Mouse (Mus musculus) limb, embryonic 15.5 days (tissue): ENCODE measurements around the gene Pard6b. TPM values are rescaled to one million over a fixed set of nuclear protein-coding genes. Genes with fewer than 3 reads are reported as not detected.
"Not testable (repeated sequence)": the region's sequence is repeated elsewhere in the genome, so short reads cannot be mapped to it uniquely, and the experiment has no call there.

Experiments used
- ATAC-seq: fragments of 200-750 bp; cut with Nextera tagmentation; 2 replicates; pipeline ENCODE4 v1.8.0; 2017; ENCODE audit warnings: low read depth, moderate TSS enrichment; ENCODE audit not compliant: insufficient number of reproducible peaks, low FRiP score, low TSS enrichment
- H3K27ac ChIP-seq: fragments of 300-500 bp; sonication (generic); 2 replicates; pipeline ENCODE4 v1.5.1; 2015; ENCODE audit warnings: moderate library complexity, mild to moderate bottlenecking, inconsistent platforms
- H3K27me3 ChIP-seq: fragments of 300-500 bp; sonication (generic); 2 replicates; pipeline ENCODE4 v1.6.1; 2015; ENCODE audit warnings: inconsistent platforms
- H3K36me3 ChIP-seq: fragments of 300-500 bp; sonication (generic); 2 replicates; pipeline ENCODE4 v1.6.1; 2015; ENCODE audit warnings: inconsistent platforms
- H3K4me1 ChIP-seq: fragments of 300-500 bp; sonication (generic); 2 replicates; pipeline ENCODE4 v1.6.1; 2015; ENCODE audit warnings: inconsistent platforms
- H3K4me2 ChIP-seq: fragments of 300-500 bp; sonication (generic); 2 replicates; pipeline ENCODE4 v1.6.1; 2015; ENCODE audit warnings: mild to moderate bottlenecking, inconsistent platforms
- H3K4me3 ChIP-seq: fragments of 300-500 bp; sonication (generic); 2 replicates; pipeline ENCODE4 v1.5.1; 2015; ENCODE audit warnings: mild to moderate bottlenecking, inconsistent platforms
- H3K9ac ChIP-seq: fragments of 300-500 bp; sonication (generic); 2 replicates; pipeline ENCODE4 v1.6.1; 2015; ENCODE audit warnings: inconsistent platforms
- H3K9me3 ChIP-seq: fragments of 300-500 bp; sonication (generic); 2 replicates; pipeline ENCODE4 v1.6.1; 2016; ENCODE audit warnings: inconsistent platforms
- WGBS: fragments of 180-500 bp; shearing (Covaris S2); methylation state at CpG from one replicate; pipeline ENCODE4 v1.1.7; 2015; 5-methylcytosine and 5-hydroxymethylcytosine counted together
- polyA plus RNA-seq: library from polyadenylated mRNA; unstranded; fragments of >200 nt; fragmentation: Nextera tagmentation; extraction: Ambion mirVana; gene quantifications from 2 replicates; pipeline ENCODE4 v1.2.1, GENCODE M21; 2015

The Pard6b gene
- polyA plus RNA-seq, 1 experiment from 2014 or later: 3.8 TPM

DNA sequence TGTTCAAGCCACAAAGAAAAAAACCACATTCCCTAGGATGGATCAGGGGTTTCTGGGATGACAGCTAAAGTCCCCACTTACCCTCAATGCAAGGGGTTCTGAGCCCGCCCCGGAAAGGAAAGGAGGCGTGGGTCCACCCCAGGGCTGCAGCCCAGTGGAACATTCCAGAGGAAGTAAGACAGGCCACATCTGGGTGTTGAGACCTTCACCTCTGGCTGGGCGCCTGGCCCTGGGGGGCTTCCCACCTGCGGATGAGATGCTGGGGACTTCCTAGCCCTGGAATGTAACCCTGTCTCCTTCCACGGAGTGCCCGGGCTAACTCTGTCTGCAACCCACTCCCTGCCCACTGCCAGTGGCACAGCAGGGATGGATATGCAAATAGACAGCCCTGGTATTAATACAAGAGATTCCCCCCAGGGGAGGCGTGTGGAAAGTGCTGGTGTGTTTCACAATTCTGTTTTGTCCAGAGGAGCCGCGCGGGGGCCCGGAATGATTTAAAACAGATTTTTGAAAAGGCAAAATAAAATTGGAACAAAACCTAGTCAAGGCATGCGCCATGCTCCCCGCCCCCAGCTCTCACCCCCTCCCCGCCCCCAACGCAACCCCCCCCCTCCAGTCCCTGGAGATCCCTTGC is 31.7 kb upstream of the Pard6b start:
- Histone ChIP-seq H3K9ac (peak overlapping the region; percentile 42; the same call in 1 of the 2 replicates), H3K4me3 (peak overlapping the region; percentile 54), H3K27ac (peak overlapping the region; percentile 33; the same call in 1 of the 2 replicates), H3K4me1 (peaks cover 62% of the 10 kb centered on the region), H3K27me3 (0 out of 2 replicates have a peak, but pooled peaks cover 12% of the 10 kb centered on the region), H3K36me3 (no peaks in the 10 kb centered on the region), H3K4me2 (peak overlapping the region; percentile 82), H3K9me3 (no peaks in the 10 kb centered on the region)
- WGBS: 10% methylated on average over 16 of the region's 16 CpGs
- no peak for ATAC-seq

DNA sequence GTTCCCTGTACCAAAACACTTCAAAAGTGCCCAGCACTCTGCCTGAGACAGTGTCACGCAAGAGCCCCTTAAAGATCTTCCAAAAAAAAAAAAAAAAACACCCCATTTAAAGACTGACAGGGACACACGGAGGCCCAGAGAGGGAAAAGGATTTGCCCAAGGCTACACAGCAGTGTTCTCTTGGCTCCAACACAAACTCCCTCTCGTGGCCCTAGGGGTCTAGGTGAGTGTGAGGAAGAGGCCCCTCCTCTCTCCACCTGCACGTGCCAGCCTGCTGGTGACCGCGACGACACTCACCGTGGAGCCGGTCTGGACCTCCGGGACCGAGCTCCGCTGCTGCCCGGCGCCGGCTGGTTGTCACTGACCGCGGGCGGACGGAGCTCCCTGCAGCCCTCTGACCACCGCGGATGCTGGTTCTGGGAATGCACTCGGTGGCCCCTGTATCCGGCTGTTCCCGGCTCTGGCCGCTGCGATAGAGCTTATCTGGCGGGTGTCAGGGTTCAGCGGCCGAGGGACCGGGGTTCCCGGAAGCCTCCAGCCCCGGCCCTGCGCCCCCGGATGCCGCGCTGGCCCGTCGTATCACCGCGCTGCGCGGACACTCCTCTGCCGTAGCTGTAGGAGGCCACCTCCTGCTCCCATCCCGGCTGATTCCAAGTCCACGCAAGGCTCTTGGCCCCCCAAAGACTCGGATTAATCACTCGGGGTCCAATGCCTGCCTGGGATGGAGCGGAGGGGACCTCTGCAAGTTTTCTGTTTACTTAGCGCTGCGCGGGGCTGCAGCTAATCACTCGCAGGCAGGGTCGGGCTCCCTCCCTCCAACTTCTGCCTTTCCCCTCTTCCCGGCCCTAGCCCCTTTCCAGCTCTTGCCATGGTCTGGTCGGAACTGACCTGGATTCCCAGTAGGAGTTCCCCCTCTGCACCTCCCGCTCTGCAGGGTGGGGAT is 30.5 kb upstream of the Pard6b start:
- H3K27me3 ChIP-seq: 0 out of 2 replicates have a peak, but pooled peaks cover 12% of the 10 kb centered on the region
- H3K4me1 ChIP-seq: peaks cover 51% of the 10 kb centered on the region
- WGBS: under 1% methylated on average over 54 of the region's 56 CpGs
- no peaks in the 10 kb centered on the region for H3K36me3 ChIP-seq
- peak overlapping the region; percentile 42 for H3K9ac ChIP-seq
- no peak for ATAC-seq
- peak overlapping the region; percentile 54 for H3K4me3 ChIP-seq
- no peaks in the 10 kb centered on the region for H3K9me3 ChIP-seq
- peak overlapping the region; percentile 67 for H3K27ac ChIP-seq
- H3K4me2 ChIP-seq: peak overlapping the region; percentile 82

- H3K9ac ChIP-seq: no peak overlapping the region
- H3K27ac ChIP-seq: no peak overlapping the region
- no peak for ATAC-seq
- 75% methylated on average over 1 of the region's 1 CpGs for WGBS
- H3K9me3 ChIP-seq: no peaks in the 10 kb centered on the region
- no peak overlapping the region for H3K4me2 ChIP-seq
- H3K4me1 ChIP-seq: peaks cover 50% of the 10 kb centered on the region
- no peaks in the 10 kb centered on the region for H3K36me3 ChIP-seq
- H3K4me3 ChIP-seq: no peak overlapping the region
- 0 out of 2 replicates have a peak, but pooled peaks cover 12% of the 10 kb centered on the region for H3K27me3 ChIP-seq
Observed at GRCm38 (mm10) chr2:168052156-168052555, 28.6 kb upstream of the Pard6b start.

GRCm38 (mm10) chr2:168052689-168053088 is 28.1 kb upstream of the Pard6b start:
- whole genome bisulfite sequencing: 16% methylated on average over 2 of the region's 2 CpGs
- Histone ChIP-seq H3K27me3 (0 out of 2 replicates have a peak, but pooled peaks cover 12% of the 10 kb centered on the region), H3K4me2 (no peak overlapping the region), H3K27ac (no peak overlapping the region), H3K4me1 (peaks cover 48% of the 10 kb centered on the region), H3K36me3 (no peaks in the 10 kb centered on the region), H3K4me3 (no peak overlapping the region), H3K9me3 (no peaks in the 10 kb centered on the region), H3K9ac (no peak overlapping the region)
- no peak for ATAC-seq

- no peak for ATAC-seq
Observed at GRCm38 (mm10) chr2:168054142-168054541, 26.7 kb upstream of the Pard6b start.

GRCm38 (mm10) chr2:168055910-168056665 is 24.7 kb upstream of the Pard6b start:
- Histone ChIP-seq H3K9me3 (no peaks in the 10 kb centered on the region), H3K4me2 (no peak overlapping the region), H3K27me3 (0 out of 2 replicates have a peak, but pooled peaks cover 8% of the 10 kb centered on the region), H3K4me1 (peaks cover 19% of the 10 kb centered on the region), H3K9ac (no peak overlapping the region), H3K4me3 (no peak overlapping the region), H3K36me3 (no peaks in the 10 kb centered on the region), H3K27ac (peak overlapping the region; percentile 23)
- peak; percentile 32; the same call in 1 of the 2 replicates for ATAC-seq
- WGBS: 16% methylated on average over 14 of the region's 14 CpGs

More at GRCm38 (mm10) chr2:168054142-168054541, 26.7 kb upstream of the Pard6b start:
- Histone ChIP-seq H3K27me3 (0 out of 2 replicates have a peak, but pooled peaks cover 12% of the 10 kb centered on the region), H3K4me1 (peaks cover 37% of the 10 kb centered on the region), H3K27ac (no peak overlapping the region), H3K4me2 (no peak overlapping the region), H3K9me3 (no peaks in the 10 kb centered on the region), H3K4me3 (no peak overlapping the region), H3K9ac (no peak overlapping the region), H3K36me3 (no peaks in the 10 kb centered on the region)
- 89% methylated on average over 11 of the region's 11 CpGs for WGBS

DNA sequence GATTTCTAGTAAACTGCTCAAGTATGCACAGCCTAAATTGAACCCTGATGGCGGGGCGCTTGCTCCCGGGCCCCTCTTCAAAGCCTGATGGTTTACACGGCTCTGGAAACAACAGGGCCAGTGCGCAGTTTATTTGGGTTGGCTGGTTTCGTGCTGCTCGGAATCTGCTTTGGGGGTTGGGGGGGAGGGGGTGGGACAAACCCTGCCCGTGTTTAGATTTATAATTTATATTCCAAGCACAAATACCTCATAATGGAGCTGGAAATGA is 24.2 kb upstream of the Pard6b start:
- no peak for ATAC-seq
- no peaks in the 10 kb centered on the region for H3K36me3 ChIP-seq
- no peak overlapping the region for H3K9ac ChIP-seq
- peaks cover 19% of the 10 kb centered on the region for H3K4me1 ChIP-seq
- H3K4me2 ChIP-seq: no peak overlapping the region
- 0 out of 2 replicates have a peak, but pooled peaks cover 4% of the 10 kb centered on the region for H3K27me3 ChIP-seq
- H3K9me3 ChIP-seq: no peaks in the 10 kb centered on the region
- 12% methylated on average over 8 of the region's 8 CpGs for WGBS
- H3K4me3 ChIP-seq: no peak overlapping the region
- H3K27ac ChIP-seq: peak overlapping the region; percentile 76

DNA sequence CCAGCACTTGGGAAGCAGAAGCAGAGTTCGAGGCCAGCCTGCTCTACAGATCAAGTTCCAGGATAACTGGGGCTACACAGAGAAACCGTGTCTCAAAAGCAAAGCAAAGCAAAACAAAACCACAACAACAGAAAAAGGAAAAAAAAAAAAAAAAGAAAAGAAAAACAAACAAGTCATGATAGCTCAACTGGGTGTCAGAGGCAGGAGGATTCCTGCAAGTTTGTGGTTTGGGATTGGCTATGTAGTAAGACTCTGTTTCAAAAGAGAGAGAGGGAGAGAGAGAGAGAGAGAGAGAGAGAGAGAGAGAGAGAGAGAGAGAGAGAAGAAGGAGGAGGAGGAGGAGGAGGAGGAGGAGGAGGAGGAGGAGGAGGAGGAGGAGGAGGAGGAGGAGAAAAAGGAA is 22.9 kb upstream of the Pard6b start:
- H3K27me3 ChIP-seq, H3K9ac ChIP-seq, H3K36me3 ChIP-seq, H3K9me3 ChIP-seq, H3K4me3 ChIP-seq, ATAC-seq, H3K4me2 ChIP-seq, H3K27ac ChIP-seq: not testable (repeated sequence)
- WGBS: 63% methylated on average over 2 of the region's 2 CpGs
- H3K4me1 ChIP-seq: peaks cover 19% of the 10 kb centered on the region

GRCm38 (mm10) chr2:168058488-168059199 is 22.2 kb upstream of the Pard6b start:
- Histone ChIP-seq H3K27ac (no peak overlapping the region), H3K4me3 (no peak overlapping the region), H3K9me3 (no peaks in the 10 kb centered on the region), H3K36me3 (no peaks in the 10 kb centered on the region), H3K4me1 (peaks cover 19% of the 10 kb centered on the region), H3K27me3 (no peaks in the 10 kb centered on the region), H3K4me2 (no peak overlapping the region), H3K9ac (no peak overlapping the region)
- WGBS: 28% methylated on average over 13 of the region's 13 CpGs
- ATAC-seq: no peak; the same call in 1 of the 2 replicates

GRCm38 (mm10) chr2:168059200-168059790 is 21.5 kb upstream of the Pard6b start:
- ATAC-seq: no peak
- no peaks in the 10 kb centered on the region for H3K36me3 ChIP-seq
- no peaks in the 10 kb centered on the region for H3K9me3 ChIP-seq
- H3K27ac ChIP-seq: no peak overlapping the region
- no peak overlapping the region for H3K4me2 ChIP-seq
- 76% methylated on average over 6 of the region's 6 CpGs for WGBS
- peaks cover 19% of the 10 kb centered on the region for H3K4me1 ChIP-seq
- H3K27me3 ChIP-seq: no peaks in the 10 kb centered on the region
- no peak overlapping the region for H3K9ac ChIP-seq
- H3K4me3 ChIP-seq: no peak overlapping the region

DNA sequence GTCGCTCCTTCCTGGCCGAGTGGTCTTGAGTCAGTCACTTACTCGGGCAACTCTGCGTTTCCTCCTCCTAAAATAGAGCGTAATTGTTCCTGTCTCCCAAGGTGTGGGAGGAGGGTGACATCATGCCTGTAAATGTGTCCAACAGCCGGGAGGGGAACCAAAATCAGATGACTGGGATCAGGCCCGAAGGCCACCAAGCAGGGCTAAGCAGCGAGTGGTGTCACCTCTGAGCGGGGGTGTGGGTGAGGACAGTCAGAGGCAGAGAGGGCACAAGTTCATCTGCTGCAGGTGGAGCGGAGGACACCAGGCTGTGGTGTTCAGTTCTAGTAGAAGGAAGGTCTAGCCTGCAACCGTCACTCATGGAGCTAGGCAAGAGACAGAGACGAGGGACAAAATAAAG is 17.1 kb upstream of the Pard6b start:
- ATAC-seq: no peak
- no peaks in the 10 kb centered on the region for H3K9me3 ChIP-seq

More for the DNA sequence above, 17.1 kb upstream of the Pard6b start:
- H3K4me2 ChIP-seq: no peak overlapping the region
- H3K4me3 ChIP-seq: no peak overlapping the region
- H3K4me1 ChIP-seq: peaks cover 3% of the 10 kb centered on the region; the same call in 1 of the 2 replicates
- H3K27me3 ChIP-seq: no peaks in the 10 kb centered on the region
- no peak overlapping the region for H3K27ac ChIP-seq
- no peak overlapping the region for H3K9ac ChIP-seq
- no peaks in the 10 kb centered on the region for H3K36me3 ChIP-seq
- 86% methylated on average over 12 of the region's 12 CpGs for WGBS
